Mouse (Mus musculus) liver, postnatal 0 days (tissue): ENCODE results near the gene Tlcd2. TPM values are rescaled to one million over a fixed set of nuclear protein-coding genes. Genes with fewer than 3 reads are reported as not detected.
"Not testable (repeated sequence)": the region's sequence is repeated elsewhere in the genome, so short reads cannot be mapped to it uniquely, and the experiment has no call there.

ENCODE experiments used
- ATAC-seq: fragments of 200-750 bp; cut with Nextera tagmentation; 2 replicates; pipeline ENCODE4 v1.8.0; 2017; ENCODE audit warnings: mild to moderate bottlenecking, moderate library complexity
- DNase-seq: peaks from one replicate; pipeline ENCODE4 v3.0.0-alpha.2; 2016
- H3K27ac ChIP-seq: fragments of 300-500 bp; sonication (generic); 2 replicates; pipeline ENCODE4 v1.5.1; 2014; ENCODE audit warnings: antibody characterized with exemption, moderate library complexity, mild to moderate bottlenecking, low read depth
- H3K27me3 ChIP-seq: fragments of 300-500 bp; sonication (generic); 2 replicates; pipeline ENCODE4 v1.6.1; 2014; ENCODE audit warnings: low read length, control low read depth, mixed read lengths; ENCODE audit not compliant: insufficient read depth
- H3K36me3 ChIP-seq: fragments of 300-500 bp; sonication (generic); replicated peaks from 2 replicates; pipeline ENCODE4 v1.6.1; 2014; ENCODE audit warnings: mild to moderate bottlenecking, control low read depth, low read length, moderate library complexity, mixed read lengths; ENCODE audit not compliant: insufficient read depth
- H3K4me1 ChIP-seq: fragments of 300-500 bp; sonication (generic); 2 replicates; pipeline ENCODE4 v1.6.1; 2014; ENCODE audit warnings: antibody characterized with exemption, mild to moderate bottlenecking, control low read depth; ENCODE audit not compliant: insufficient read depth
- H3K4me2 ChIP-seq: fragments of 300-500 bp; sonication (generic); 2 replicates; pipeline ENCODE4 v1.6.1; 2014; ENCODE audit warnings: low read depth, mild to moderate bottlenecking, low read length, moderate library complexity, mixed read lengths
- H3K4me3 ChIP-seq: fragments of 300-500 bp; sonication (generic); 2 replicates; pipeline ENCODE4 v1.5.1; 2014; ENCODE audit warnings: low read depth, low read length
- H3K9ac ChIP-seq: fragments of 300-500 bp; sonication (generic); replicated peaks from 2 replicates; pipeline ENCODE4 v1.6.1; 2014; ENCODE audit warnings: mild to moderate bottlenecking, moderate library complexity
- H3K9me3 ChIP-seq: fragments of 300-500 bp; sonication (generic); 2 replicates; pipeline ENCODE4 v1.6.1; 2016; ENCODE audit warnings: mild to moderate bottlenecking, control low read depth, low read length, mixed read lengths
- CTCF ChIP-seq: sonication (generic); IDR thresholded peaks from 2 replicates; pipeline ENCODE4 v1.5.1; 2016; ENCODE audit warnings: antibody characterized with exemption, low read depth
- EP300 ChIP-seq: IDR thresholded peaks from 2 replicates; pipeline ENCODE4 v1.6.1; 2016; ENCODE audit warnings: antibody characterized with exemption, low read depth, mild to moderate bottlenecking
- WGBS: fragments of 180-500 bp; shearing (Covaris S2); extraction: QIAGEN DNeasy Blood & Tissue Kit; methylation state at CpG from one replicate; pipeline ENCODE4 v1.1.7; 2014; ENCODE audit not compliant: insufficient replicate concordance; 5-methylcytosine and 5-hydroxymethylcytosine counted together
- polyA plus RNA-seq: library from polyadenylated mRNA; unstranded; fragments of >200 nt; fragmentation: Nextera tagmentation; extraction: Ambion mirVana; gene quantifications from 2 replicates; pipeline ENCODE4 v1.2.1, GENCODE M21; 2015

The Tlcd2 gene
- polyA plus RNA-seq, 1 experiment from 2014 or later, result 35.6 TPM

- H3K4me3 ChIP-seq, result peak overlapping the region; percentile 50
- peak overlapping the region; percentile 71 for H3K9ac ChIP-seq
- no peak for TF ChIP-seq CTCF
- TF ChIP-seq EP300, result no peak
- no peak; the same call in 1 of the 2 replicates for ATAC-seq
- H3K4me2 ChIP-seq, result peak overlapping the region; percentile 100
- no peaks in the 10 kb centered on the region for H3K27me3 ChIP-seq
- 63% methylated on average over 15 of the region's 15 CpGs for WGBS
- H3K27ac ChIP-seq, result peak overlapping the region; percentile 92
- H3K4me1 ChIP-seq, result peaks cover 65% of the 10 kb centered on the region
- no peaks in the 10 kb centered on the region for H3K9me3 ChIP-seq
- peaks cover 56% of the 10 kb centered on the region for H3K36me3 ChIP-seq
- peak; percentile 40 for DNase-seq
Observed at GRCm38 (mm10) chr11:75450936-75451335, 10.6 kb upstream of the Tlcd2 start.

DNA sequence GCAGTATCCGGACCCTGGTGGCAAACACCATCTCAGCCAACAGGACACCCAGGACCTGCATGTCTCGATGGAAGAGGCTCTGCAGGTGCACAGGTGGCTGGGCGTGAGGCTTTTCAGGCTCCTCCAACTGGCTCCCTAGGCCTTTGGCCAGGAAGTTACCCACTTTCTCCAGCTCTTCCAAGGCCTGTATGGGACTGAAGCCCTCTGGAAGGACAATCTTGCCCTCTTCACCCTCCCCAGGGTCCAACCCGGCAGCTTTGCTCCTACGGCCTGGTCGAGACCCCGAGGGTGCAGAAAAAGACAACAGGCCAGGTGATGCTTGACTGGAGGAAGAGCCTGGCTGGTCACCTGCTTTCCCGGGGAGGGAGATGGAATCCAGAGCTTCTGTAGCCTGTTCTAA is 9.4 kb upstream of the Tlcd2 start:
- no peak for ATAC-seq
- H3K4me1 ChIP-seq, result peaks cover 65% of the 10 kb centered on the region

GRCm38 (mm10) chr11:75452812-75453557 is 8.5 kb upstream of the Tlcd2 start:
- H3K27ac ChIP-seq, result 0 out of 2 replicates have a peak overlapping the region, but pooled peaks have one; percentile 82

More for the DNA sequence above, 9.4 kb upstream of the Tlcd2 start:
- no peaks in the 10 kb centered on the region for H3K9me3 ChIP-seq
- H3K9ac ChIP-seq, result peak overlapping the region; percentile 71
- peak overlapping the region; percentile 100 for H3K4me2 ChIP-seq
- TF ChIP-seq CTCF (no peak), EP300 (no peak)
- H3K27ac ChIP-seq, result peak overlapping the region; percentile 7; the same call in 1 of the 2 replicates
- H3K27me3 ChIP-seq, result no peaks in the 10 kb centered on the region
- peak overlapping the region; percentile 50; the same call in 1 of the 2 replicates for H3K4me3 ChIP-seq
- DNase-seq, result no peak
- H3K36me3 ChIP-seq, result peaks cover 47% of the 10 kb centered on the region
- 90% methylated on average over 8 of the region's 8 CpGs for WGBS

DNA sequence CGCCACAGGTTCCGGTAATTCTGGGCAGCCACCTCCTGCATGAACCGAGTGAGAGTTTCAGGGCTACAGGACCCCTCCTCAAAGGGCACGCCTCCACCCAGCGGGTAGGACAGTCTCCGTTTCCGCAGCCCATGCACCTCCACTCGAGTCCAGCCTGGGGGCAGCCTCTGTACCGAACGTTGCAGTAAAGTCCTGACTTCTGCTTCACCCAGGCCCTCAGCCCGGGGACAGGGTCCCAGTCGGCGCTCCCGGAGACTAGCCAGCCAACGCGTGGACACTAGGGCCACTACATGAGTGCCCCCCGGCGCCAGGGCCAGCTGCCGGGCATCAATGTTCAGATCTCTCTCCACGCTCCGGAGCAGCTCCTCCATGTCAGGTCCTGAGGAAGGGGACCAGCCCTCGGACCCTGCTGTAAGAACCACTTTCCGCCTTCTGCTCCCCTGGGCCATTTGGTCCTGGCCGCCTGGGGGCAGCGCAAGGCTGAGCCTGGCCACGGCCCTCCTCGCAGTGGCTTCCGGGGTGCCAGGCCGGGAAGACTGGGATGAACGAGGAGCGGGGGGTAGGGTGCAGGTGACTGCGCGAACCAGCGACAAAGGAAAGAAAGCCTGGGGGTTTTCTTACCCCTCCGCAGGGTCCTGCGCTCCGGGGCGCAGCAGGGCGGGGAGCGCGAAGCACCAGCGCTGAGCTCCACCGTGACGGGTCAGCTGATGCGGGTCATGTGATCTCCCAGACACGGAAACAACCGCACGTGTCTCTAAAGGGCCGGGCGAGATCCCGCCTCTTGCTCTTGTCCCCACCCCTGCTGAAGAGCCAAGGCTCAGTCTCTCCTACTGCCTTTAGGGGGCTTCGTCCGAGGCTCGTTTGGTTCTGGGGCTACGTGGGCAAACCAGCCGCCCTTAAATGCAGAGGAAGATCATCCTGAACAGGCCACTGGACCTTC is 7.3 kb upstream of the Tlcd2 start, which contains the start of gene Wdr81:
TSS of gene Wdr81 (minus strand) at position 727 of the 940 bp plus-strand sequence.
- 2% methylated on average over 56 of the region's 56 CpGs for WGBS
- Histone ChIP-seq H3K4me1 (peaks cover 72% of the 10 kb centered on the region), H3K27ac (peak within 1 kb of the TSS; percentile 82), H3K36me3 (peaks cover 25% of the 10 kb centered on the region), H3K27me3 (no peaks in the 10 kb centered on the region), H3K9ac (peak within 1 kb of the TSS; percentile 84), H3K9me3 (no peaks in the 10 kb centered on the region), H3K4me2 (peak within 1 kb of the TSS; percentile 100), H3K4me3 (peak within 1 kb of the TSS; percentile 72)
- TF ChIP-seq EP300 (0 out of 2 replicates have a peak, but pooled peaks have one; percentile 50), CTCF (peak; percentile 68)
- peak; percentile 76 for ATAC-seq
- peak; percentile 92 for DNase-seq

More at GRCm38 (mm10) chr11:75452812-75453557, 8.5 kb upstream of the Tlcd2 start:
- 90% methylated on average over 31 of the region's 31 CpGs for whole genome bisulfite sequencing
- Histone ChIP-seq H3K4me3 (peak overlapping the region; percentile 72), H3K4me2 (peak overlapping the region; percentile 100), H3K9me3 (no peaks in the 10 kb centered on the region), H3K36me3 (peaks cover 38% of the 10 kb centered on the region), H3K27me3 (no peaks in the 10 kb centered on the region), H3K4me1 (peaks cover 68% of the 10 kb centered on the region), H3K9ac (peak overlapping the region; percentile 84)
- DNase-seq (no peak), ATAC-seq (no peak)
- no peak for TF ChIP-seq EP300
- TF ChIP-seq CTCF, result no peak

DNA sequence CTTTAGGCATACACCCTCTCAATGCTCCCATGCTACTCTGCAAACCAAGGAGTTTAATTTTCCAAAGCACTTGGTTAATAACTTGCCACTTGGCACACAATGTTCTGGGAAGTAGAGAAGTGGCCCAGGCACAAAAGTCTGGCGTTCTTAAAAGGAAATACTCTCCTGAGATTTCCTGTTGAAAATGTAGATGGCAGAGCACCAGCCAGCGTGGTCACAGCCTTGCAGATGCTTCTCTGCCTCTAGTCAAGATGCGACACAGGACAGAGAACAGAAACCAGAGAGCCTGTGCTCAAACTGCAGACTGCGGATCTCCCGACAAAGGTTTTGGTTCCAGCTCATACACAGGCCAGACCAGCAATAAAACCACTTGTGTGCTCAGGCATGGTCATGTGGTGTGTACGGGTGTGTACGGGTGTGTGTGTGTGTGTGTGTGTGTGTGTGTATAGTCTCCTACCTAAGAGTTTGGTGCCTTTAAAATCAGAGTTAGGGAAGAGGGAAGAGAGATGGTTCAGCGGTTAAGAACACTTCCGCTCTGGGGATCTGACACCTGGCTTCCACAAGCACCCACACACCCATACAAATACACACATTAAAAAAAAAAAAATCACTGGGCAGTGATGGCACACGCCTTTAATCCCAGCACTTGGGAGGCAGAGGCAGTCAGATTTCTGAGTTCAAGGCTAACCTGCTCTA is 6.3 kb upstream of the Tlcd2 start:
- WGBS, result 54% methylated on average over 10 of the region's 10 CpGs
- DNase-seq (peak; percentile 27), ATAC-seq (no peak)
- peaks cover 74% of the 10 kb centered on the region for H3K4me1 ChIP-seq
- H3K4me3 ChIP-seq, result peak overlapping the region; percentile 72
- no peak for TF ChIP-seq EP300
- no peak for TF ChIP-seq CTCF
- no peaks in the 10 kb centered on the region for H3K9me3 ChIP-seq
- H3K4me2 ChIP-seq, result peak overlapping the region; percentile 100
- H3K27me3 ChIP-seq, result no peaks in the 10 kb centered on the region
- peak overlapping the region; percentile 84 for H3K9ac ChIP-seq
- H3K27ac ChIP-seq, result peak overlapping the region; percentile 82
- peaks cover 20% of the 10 kb centered on the region for H3K36me3 ChIP-seq

DNA sequence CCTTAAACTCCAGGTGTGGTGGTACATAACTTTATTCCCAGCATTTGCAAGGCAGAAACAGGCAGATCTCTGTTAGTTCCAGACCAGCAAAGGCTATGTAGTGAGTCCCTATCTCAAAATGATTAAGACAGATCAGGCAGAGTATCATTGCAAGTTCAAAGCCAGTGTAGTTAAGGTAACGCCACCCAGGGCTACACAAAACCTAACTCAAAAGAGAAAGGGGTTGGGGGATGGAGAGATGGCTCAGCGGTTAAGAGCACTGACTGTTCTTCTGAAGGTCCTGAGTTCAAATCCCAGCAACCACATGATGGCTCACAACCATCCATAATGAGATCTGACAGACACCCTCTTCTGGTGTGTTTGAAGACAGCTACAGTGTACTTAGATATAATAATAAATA is 5.5 kb upstream of the Tlcd2 start:
- not testable (repeated sequence) for H3K4me2 ChIP-seq, H3K9me3 ChIP-seq, H3K9ac ChIP-seq, ATAC-seq, H3K27me3 ChIP-seq, DNase-seq, H3K4me3 ChIP-seq
- 92% methylated on average over 2 of the region's 2 CpGs for WGBS
- Histone ChIP-seq H3K36me3 (peaks cover 15% of the 10 kb centered on the region; the same call in 1 of the 2 replicates), H3K27ac (peak overlapping the region; percentile 82), H3K4me1 (peaks cover 67% of the 10 kb centered on the region)
